Mouse (Mus musculus): ENCODE results near the gene Uimc1.

Uimc1 gene

GRCm38 (mm10) chr13:55040016-55040415, 60.1 kb downstream of the Uimc1 start:
- DNase-seq (ENCODE audit: low spot score) = no peak

GRCm38 (mm10) chr13:55024215-55024614, 75.9 kb downstream of the Uimc1 start:
- no peak for DNase-seq (ENCODE audit: low spot score)

- no peak for DNase-seq (ENCODE audit: low spot score)
Measured at GRCm38 (mm10) chr13:55022715-55023114, 77.4 kb downstream of the Uimc1 start.

- no peak for DNase-seq (ENCODE audit: low spot score)
Measured at GRCm38 (mm10) chr13:55022256-55022655, 77.8 kb downstream of the Uimc1 start.

DNA sequence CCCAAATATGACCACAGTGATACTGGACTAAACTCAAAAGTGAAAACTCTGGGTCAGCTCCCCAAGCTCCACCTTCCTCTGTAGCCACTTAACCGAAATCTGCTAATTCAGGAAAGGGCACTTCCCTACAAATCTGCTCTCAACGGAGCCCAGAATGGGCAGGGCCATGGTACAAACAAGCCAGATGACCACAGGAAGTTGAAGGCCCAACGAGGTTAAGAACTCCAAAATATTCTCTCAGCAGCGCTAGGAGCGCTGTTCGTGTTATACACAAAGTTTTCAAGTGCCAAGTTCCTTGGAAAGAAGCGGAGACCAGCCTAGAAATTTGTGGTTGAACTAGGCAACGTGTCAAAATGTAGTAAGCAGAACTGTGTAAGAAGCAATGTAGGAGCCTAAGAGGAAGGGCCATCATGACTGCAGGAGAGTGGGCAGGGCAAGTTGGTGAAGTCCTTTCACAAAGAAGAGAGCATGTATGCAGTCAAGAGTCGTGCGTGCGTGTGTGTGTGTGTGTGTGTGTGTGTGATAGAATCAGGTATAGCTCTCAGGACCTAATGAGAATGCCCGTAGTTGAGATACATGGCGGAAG, 78.8 kb downstream of the Uimc1 start, which contains the start of gene Hk3:
Gene Hk3 (minus strand): TSS at position 192 of the 586 bp plus-strand sequence.
- DNase-seq (ENCODE audit: low spot score) = no peak

DNA sequence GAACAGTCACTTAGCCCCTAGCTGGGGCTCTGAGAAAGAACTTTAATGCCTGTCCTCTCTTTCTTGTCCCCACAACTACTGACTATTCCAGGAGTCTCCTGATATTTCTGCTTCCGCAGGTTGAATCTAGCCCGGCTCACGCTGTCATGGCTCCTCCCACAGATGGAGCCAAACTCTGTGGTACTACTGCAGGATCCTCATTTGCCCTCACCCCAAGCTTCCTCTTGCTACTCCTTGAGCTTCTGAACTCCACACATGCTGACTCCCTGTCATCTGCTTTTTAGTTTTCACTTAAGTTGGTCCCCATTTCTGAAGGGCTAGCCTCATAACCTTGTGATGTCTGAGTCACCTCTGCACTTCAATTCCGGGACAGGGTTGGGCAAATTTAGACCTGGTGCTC, 80.0 kb downstream of the Uimc1 start:
- DNase-seq (ENCODE audit: low spot score) = no peak

DNA sequence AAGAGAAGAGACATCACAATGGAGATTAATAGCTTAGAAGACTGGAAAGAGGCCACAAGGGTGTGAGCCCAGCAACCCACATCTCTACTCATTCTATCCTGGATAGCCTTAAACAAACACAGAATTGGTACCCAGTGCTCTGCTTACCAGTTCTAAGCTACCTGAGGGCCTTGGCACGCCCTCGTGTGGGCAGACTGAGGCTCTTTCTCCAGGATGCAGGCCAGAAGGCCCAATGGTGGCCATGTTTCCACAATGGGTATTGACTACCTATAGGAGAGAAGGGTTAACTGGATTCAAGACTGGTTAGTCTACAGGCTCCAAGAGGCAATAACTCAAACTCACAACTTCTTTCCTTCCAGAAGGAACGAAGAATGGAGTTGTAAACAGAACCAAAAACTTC, 80.9 kb downstream of the Uimc1 start:
- no peak for DNase-seq (ENCODE audit: low spot score)

GRCm38 (mm10) chr13:55018700-55019099, 81.4 kb downstream of the Uimc1 start:
- no peak for DNase-seq (ENCODE audit: low spot score)

DNA sequence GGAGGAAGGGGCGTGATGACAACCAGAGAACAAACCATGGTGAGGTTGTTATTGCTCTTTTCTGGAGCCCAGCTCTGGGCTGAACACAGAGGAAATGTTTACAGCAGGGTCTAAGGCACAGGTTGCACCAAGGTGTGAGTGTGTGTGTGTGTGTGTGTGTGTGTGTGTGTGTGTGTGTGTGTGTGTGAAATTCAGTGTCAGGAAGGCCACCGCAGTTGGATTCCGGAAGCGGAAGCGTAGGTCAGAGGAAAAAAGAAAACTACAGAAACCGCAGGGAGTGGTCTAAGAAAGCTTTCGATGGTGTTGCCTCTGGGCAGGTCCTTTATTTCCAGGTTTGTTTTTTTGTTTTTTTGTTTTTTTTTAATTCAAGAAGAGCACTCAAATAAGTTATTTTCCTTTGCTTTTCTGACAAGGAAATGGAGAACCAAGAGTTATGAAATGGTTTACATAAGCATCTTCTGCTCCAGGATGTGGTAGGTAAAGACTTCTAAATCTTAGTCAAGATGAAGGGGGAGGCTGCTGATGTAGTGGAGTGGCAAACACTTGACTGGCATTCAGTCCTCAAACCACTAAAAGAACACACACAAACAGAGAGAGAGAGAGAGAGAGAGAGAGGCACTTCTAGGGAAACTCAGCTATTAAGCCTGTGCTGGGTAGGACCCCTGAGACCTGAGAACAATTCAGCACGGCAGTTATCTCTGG, 82.1 kb downstream of the Uimc1 start:
- DNase-seq (ENCODE audit: low spot score) = no peak

DNA sequence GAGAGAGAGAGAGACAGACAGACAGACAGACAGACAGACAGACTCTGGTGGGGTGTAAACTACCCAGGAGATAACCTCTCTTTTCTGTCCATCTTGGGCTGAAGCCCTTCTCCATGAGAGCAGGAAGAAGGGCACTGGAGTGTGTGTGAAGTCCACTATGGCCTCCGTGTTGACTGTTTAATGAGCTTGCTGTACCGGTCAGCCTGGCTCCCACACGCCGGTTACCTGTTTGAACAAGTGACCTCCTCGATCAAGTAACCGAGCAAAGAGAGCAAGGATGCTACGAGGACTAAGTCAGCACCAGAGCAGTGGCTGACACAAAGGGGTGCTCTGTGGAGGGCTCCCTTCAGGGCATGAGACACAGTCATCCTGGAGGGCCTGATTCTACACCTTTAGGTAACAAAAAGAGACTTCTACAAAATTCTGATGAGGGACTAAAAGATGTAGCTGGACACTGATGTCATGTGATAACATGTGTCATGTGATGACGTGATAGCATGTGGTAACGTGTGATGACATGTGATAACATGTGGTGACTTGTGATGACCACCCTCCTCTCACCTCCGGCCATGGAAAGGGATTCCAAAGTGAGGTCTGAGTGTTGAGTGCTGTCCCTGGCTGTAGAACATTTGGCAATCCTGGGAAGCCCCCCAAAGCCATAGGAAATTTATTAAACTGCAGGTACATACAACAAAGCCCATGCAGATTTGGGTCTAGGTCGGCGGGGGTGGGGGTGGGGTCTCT, 82.8 kb downstream of the Uimc1 start:
- no peak for DNase-seq (ENCODE audit: low spot score)

GRCm38 (mm10) chr13:55014451-55014850, 85.6 kb downstream of the Uimc1 start:
- no peak for DNase-seq (ENCODE audit: low spot score)

DNA sequence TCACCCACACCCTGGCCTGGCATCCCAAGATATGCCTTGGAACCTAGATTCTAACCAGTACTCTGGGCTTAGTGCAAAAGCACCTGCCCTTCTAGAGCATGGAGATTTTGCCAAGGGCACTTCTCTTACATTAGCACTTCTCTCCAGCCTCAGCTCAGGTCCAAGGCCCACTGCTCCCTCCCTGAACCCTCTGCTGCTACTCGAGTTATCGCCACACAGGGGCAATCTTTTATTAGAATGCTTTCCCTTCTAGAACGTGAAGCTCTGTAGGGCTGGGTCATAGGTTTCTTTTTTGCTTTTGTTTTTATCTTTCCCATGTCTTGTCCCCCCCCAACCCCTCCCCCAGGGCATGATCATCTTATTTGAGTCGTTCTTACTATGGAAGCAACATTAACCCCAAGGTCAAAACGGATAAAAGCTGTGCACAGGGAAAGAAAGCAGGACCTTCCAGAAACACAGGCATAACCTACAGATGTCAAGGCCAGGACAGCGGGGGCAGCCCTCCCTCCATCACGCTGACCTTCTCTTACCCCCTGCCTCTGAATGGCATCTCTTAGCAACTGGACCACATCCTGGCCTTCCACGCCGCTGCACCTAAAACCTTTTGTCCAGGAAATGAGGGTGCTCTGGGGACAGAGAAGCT, 86.3 kb downstream of the Uimc1 start:
- DNase-seq (ENCODE audit: low spot score) = no peak

GRCm38 (mm10) chr13:55011981-55012478, 88.1 kb downstream of the Uimc1 start:
- DNase-seq (ENCODE audit: low spot score) = no peak

- DNase-seq (ENCODE audit: low spot score) = no peak
Measured at GRCm38 (mm10) chr13:55011103-55011502, 89.0 kb downstream of the Uimc1 start.

GRCm38 (mm10) chr13:55008589-55008988, 91.5 kb downstream of the Uimc1 start:
- no peak for DNase-seq (ENCODE audit: low spot score)

- no peak for DNase-seq (ENCODE audit: low spot score)
Measured at GRCm38 (mm10) chr13:55006415-55006742, 93.7 kb downstream of the Uimc1 start.

- DNase-seq (ENCODE audit: low spot score) = no peak
Measured at GRCm38 (mm10) chr13:55005691-55006414, 94.2 kb downstream of the Uimc1 start.

GRCm38 (mm10) chr13:55004646-55005045, 95.5 kb downstream of the Uimc1 start:
- DNase-seq (ENCODE audit: low spot score) = peak; percentile 19

GRCm38 (mm10) chr13:55002090-55002489, 98.0 kb downstream of the Uimc1 start:
- DNase-seq (ENCODE audit: low spot score) = no peak

GRCm38 (mm10) chr13:55000433-55000832, 99.7 kb downstream of the Uimc1 start:
- no peak for DNase-seq (ENCODE audit: low spot score)

DNA sequence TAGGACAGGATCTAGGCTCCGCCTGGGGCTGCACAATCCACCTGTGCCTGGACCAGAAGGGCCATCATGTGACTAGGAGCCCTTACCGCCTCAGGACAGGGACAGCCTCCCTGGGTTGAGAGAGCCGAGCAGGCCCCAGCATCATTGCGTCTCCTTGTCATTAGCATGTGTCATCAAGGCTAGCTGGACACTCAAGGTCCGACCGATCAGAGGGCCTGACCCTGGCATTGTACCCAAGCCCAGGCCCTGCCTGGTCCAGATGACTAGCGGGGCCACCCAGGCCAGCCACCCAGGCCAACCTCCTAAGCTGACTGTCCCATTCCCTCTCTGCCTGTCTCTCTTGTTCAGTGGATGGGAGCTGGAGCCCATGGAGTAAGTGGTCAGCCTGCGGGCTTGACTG, 102.5 kb downstream of the Uimc1 start:
- DNase-seq (ENCODE audit: low spot score) = no peak

- DNase-seq (ENCODE audit: low spot score) = no peak
Measured at GRCm38 (mm10) chr13:54995161-54995560, 104.9 kb downstream of the Uimc1 start.
